Mouse (Mus musculus) midbrain, embryonic 15.5 days (tissue): Measurements from ENCODE around the gene Abcf1. TPM values are rescaled to one million over a fixed set of nuclear protein-coding genes. Genes with fewer than 3 reads are reported as not detected.

Experiments used
- ATAC-seq: fragments of 200-750 bp; cut with Nextera tagmentation; replicated peaks from 2 replicates; pipeline ENCODE4 v1.8.0; 2017; ENCODE audit warnings: moderate TSS enrichment
- H3K27ac ChIP-seq: fragments of 300-500 bp; sonication (generic); 2 replicates; pipeline ENCODE4 v1.5.1; 2015; ENCODE audit warnings: mild to moderate bottlenecking, inconsistent platforms
- H3K27me3 ChIP-seq: fragments of 300-500 bp; sonication (generic); replicated peaks from 2 replicates; pipeline ENCODE4 v1.6.1; 2015; ENCODE audit warnings: inconsistent platforms
- H3K36me3 ChIP-seq: fragments of 300-500 bp; sonication (generic); replicated peaks from 2 replicates; pipeline ENCODE4 v1.6.1; 2015; ENCODE audit warnings: inconsistent platforms
- H3K4me1 ChIP-seq: fragments of 300-500 bp; sonication (generic); 2 replicates; pipeline ENCODE4 v1.6.1; 2015; ENCODE audit warnings: inconsistent platforms
- H3K4me2 ChIP-seq: fragments of 300-500 bp; sonication (generic); 2 replicates; pipeline ENCODE4 v1.6.1; 2015; ENCODE audit warnings: inconsistent platforms, mild to moderate bottlenecking, moderate library complexity
- H3K4me3 ChIP-seq: fragments of 300-500 bp; sonication (generic); 2 replicates; pipeline ENCODE4 v1.5.1; 2015; ENCODE audit warnings: mild to moderate bottlenecking, inconsistent platforms
- H3K9ac ChIP-seq: fragments of 300-500 bp; sonication (generic); 2 replicates; pipeline ENCODE4 v1.6.1; 2015; ENCODE audit warnings: mild to moderate bottlenecking, inconsistent platforms
- H3K9me3 ChIP-seq: fragments of 300-500 bp; sonication (generic); 2 replicates; pipeline ENCODE4 v1.6.1; 2016; ENCODE audit warnings: inconsistent platforms
- WGBS: fragments of 180-500 bp; shearing (Covaris S2); methylation state at CpG from one replicate; pipeline ENCODE4 v1.1.7; 2015; ENCODE audit warnings: mixed read lengths; 5-methylcytosine and 5-hydroxymethylcytosine counted together
- microRNA counts: library from miRNA; unstranded; fragments of <30 nt; microRNA quantifications from one replicate; lab custom pipeline; 2016
- microRNA-seq: library from miRNA; unstranded; fragments of <30 nt; microRNA quantifications from one replicate; pipeline ENCODE4, GENCODE M21; 2016
- polyA plus RNA-seq: library from polyadenylated mRNA; unstranded; fragments of >200 nt; fragmentation: Nextera tagmentation; extraction: Ambion mirVana; gene quantifications from 2 replicates; pipeline ENCODE4 v1.2.1, GENCODE M21; 2015

Abcf1 gene
- polyA plus RNA-seq, 1 experiment from 2014 or later, result 92.1 TPM

- Histone ChIP-seq H3K4me1 (peaks cover 35% of the 10 kb centered on the region), H3K4me3 (peak within 1 kb of the TSS; percentile 57), H3K27ac (peak within 1 kb of the TSS; percentile 96), H3K9ac (peak within 1 kb of the TSS; percentile 89), H3K9me3 (no peaks in the 10 kb centered on the region), H3K27me3 (no peaks in the 10 kb centered on the region), H3K4me2 (peak within 1 kb of the TSS; percentile 75), H3K36me3 (0 out of 2 replicates have a peak, but pooled peaks cover 5% of the 10 kb centered on the region)
- WGBS, result under 1% methylated on average over 83 of the region's 83 CpGs
- peak; percentile 93 for ATAC-seq
These were observed 53.0 kb downstream of the Abcf1 start, which contains the start of the genes Mrps18b and Ppp1r10 for GRCm38 (mm10) chr17:35916297-35917142. Mrps18b (minus strand) TSS chr17:35916389. Ppp1r10 (plus strand) TSS chr17:35916434.

GRCm38 (mm10) chr17:35915538-35916296, 53.8 kb downstream of the Abcf1 start:
- Histone ChIP-seq H3K9ac (peak overlapping the region; percentile 52), H3K27me3 (no peaks in the 10 kb centered on the region), H3K4me2 (peak overlapping the region; percentile 61), H3K4me3 (peak overlapping the region; percentile 57), H3K27ac (peak overlapping the region; percentile 96), H3K36me3 (0 out of 2 replicates have a peak, but pooled peaks cover 5% of the 10 kb centered on the region), H3K9me3 (no peaks in the 10 kb centered on the region), H3K4me1 (peaks cover 27% of the 10 kb centered on the region)
- ATAC-seq, result no peak
- 4% methylated on average over 28 of the region's 28 CpGs for WGBS

GRCm38 (mm10) chr17:35914975-35915374, 54.6 kb downstream of the Abcf1 start:
- Histone ChIP-seq H3K9me3 (no peaks in the 10 kb centered on the region), H3K27me3 (no peaks in the 10 kb centered on the region), H3K27ac (no peak overlapping the region), H3K4me3 (peak overlapping the region; percentile 57; the same call in 1 of the 2 replicates), H3K4me2 (peak overlapping the region; percentile 61; the same call in 1 of the 2 replicates), H3K36me3 (0 out of 2 replicates have a peak, but pooled peaks cover 5% of the 10 kb centered on the region), H3K4me1 (peaks cover 21% of the 10 kb centered on the region), H3K9ac (no peak overlapping the region)
- WGBS, result 88% methylated on average over 6 of the region's 6 CpGs
- no peak for ATAC-seq

- Histone ChIP-seq H3K27me3 (no peaks in the 10 kb centered on the region), H3K4me3 (peak within 1 kb of the TSS; percentile 74), H3K27ac (peak within 1 kb of the TSS; percentile 92), H3K9me3 (no peaks in the 10 kb centered on the region), H3K36me3 (peaks cover 19% of the 10 kb centered on the region), H3K9ac (peak within 1 kb of the TSS; percentile 90), H3K4me1 (peaks cover 33% of the 10 kb centered on the region), H3K4me2 (peak within 1 kb of the TSS; percentile 88)
- 3% methylated on average over 25 of the region's 25 CpGs for WGBS
- peak; percentile 91 for ATAC-seq
These were observed 59.6 kb downstream of the Abcf1 start, which contains the start of gene Atat1 for GRCm38 (mm10) chr17:35909919-35910369. Atat1 (minus strand) TSS chr17:35910075.

GRCm38 (mm10) chr17:35909186-35909918, 60.2 kb downstream of the Abcf1 start:
- peak overlapping the region; percentile 74 for H3K4me3 ChIP-seq
- H3K27me3 ChIP-seq, result no peaks in the 10 kb centered on the region
- WGBS, result 24% methylated on average over 20 of the region's 20 CpGs
- peaks cover 24% of the 10 kb centered on the region for H3K36me3 ChIP-seq
- H3K9me3 ChIP-seq, result no peaks in the 10 kb centered on the region
- peak overlapping the region; percentile 92 for H3K27ac ChIP-seq
- peaks cover 31% of the 10 kb centered on the region for H3K4me1 ChIP-seq
- peak; percentile 56 for ATAC-seq
- peak overlapping the region; percentile 88 for H3K4me2 ChIP-seq
- H3K9ac ChIP-seq, result peak overlapping the region; percentile 90

- Histone ChIP-seq H3K4me2 (peak overlapping the region; percentile 88; the same call in 1 of the 2 replicates), H3K9me3 (no peaks in the 10 kb centered on the region), H3K27me3 (no peaks in the 10 kb centered on the region), H3K4me3 (no peak overlapping the region), H3K36me3 (peaks cover 36% of the 10 kb centered on the region), H3K4me1 (peaks cover 31% of the 10 kb centered on the region), H3K9ac (no peak overlapping the region), H3K27ac (no peak overlapping the region)
- no peak for ATAC-seq
- WGBS, result 82% methylated on average over 2 of the region's 2 CpGs
These were observed 62.0 kb downstream of the Abcf1 start for GRCm38 (mm10) chr17:35907609-35908008.

MicroRNA genes within 50 kb of the gene (microRNA counts, 519-probe panel; counts per million panel counts)
- microRNA mmu-miR-1894-3p (lab: Ali Mortazavi, UCI) (not detected), microRNA mmu-miR-1894-5p (lab: Ali Mortazavi, UCI) (1,813 counts per million, percentile 12 among the panel's probes with 10 or more counts), microRNA mmu-miR-877 (lab: Ali Mortazavi, UCI) (1,926 counts per million, percentile 14 among the panel's probes with 10 or more counts)

Small RNAs within 50 kb of the gene (microRNA-seq; reads per million reads assigned to microRNA genes)
- gene Mir1894, result not detected
- 80.7 reads per million, percentile 52 among the genes with 10 or more reads in this experiment for gene Mir877

Other genes starting within 250 kb of the Abcf1 start
- 9.7 and 9.9 TPM in 2 replicates for gene Ier3, start 148.1 kb downstream of the Abcf1 start, polyA plus RNA-seq
- 86.8 and 98.0 TPM in 2 replicates for gene Flot1, start 146.5 kb downstream of the Abcf1 start, polyA plus RNA-seq
- gene Tubb5, start 131.5 kb downstream of the Abcf1 start, polyA plus RNA-seq, result 1,854 and 1,858 TPM in 2 replicates
- gene Mdc1, start 128.2 kb downstream of the Abcf1 start, polyA plus RNA-seq, result 9.0 and 10.7 TPM in 2 replicates
- gene Nrm, start 108.4 kb downstream of the Abcf1 start, polyA plus RNA-seq, result 18.6 and 18.9 TPM in 2 replicates
- 20.3 and 23.3 TPM in 2 replicates for gene Ppp1r18, start 104.2 kb downstream of the Abcf1 start, polyA plus RNA-seq
- gene Dhx16, start 89.9 kb downstream of the Abcf1 start, polyA plus RNA-seq, result 36.3 and 40.4 TPM in 2 replicates
- 68.2 and 72.8 TPM in 2 replicates for gene 2310061I04Rik, start 72.3 kb downstream of the Abcf1 start, polyA plus RNA-seq
- 482 and 507 TPM in 2 replicates for gene Atat1, start 59.7 kb downstream of the Abcf1 start, polyA plus RNA-seq
- gene Mrps18b, start 53.4 kb downstream of the Abcf1 start, polyA plus RNA-seq, result 49.3 and 54.2 TPM in 2 replicates
- gene Ppp1r10, start 53.3 kb downstream of the Abcf1 start, polyA plus RNA-seq, result 47.1 and 47.8 TPM in 2 replicates
- gene Gnl1, start 10.1 kb upstream of the Abcf1 start, polyA plus RNA-seq, result 62.6 and 64.8 TPM in 2 replicates
- gene Prr3, start 10.5 kb upstream of the Abcf1 start, polyA plus RNA-seq, result 99.3 and 102 TPM in 2 replicates
- 8.4 and 10.0 TPM in 2 replicates for gene H2-T24, start 50.8 kb upstream of the Abcf1 start, polyA plus RNA-seq
- 5.5 and 6.6 TPM in 2 replicates for gene H2-T23, start 63.1 kb upstream of the Abcf1 start, polyA plus RNA-seq
- 6.0 and 7.2 TPM in 2 replicates for gene H2-T22, start 73.0 kb upstream of the Abcf1 start, polyA plus RNA-seq
- not detected in 2 replicates for gene Gm6034, start 73.2 kb upstream of the Abcf1 start, polyA plus RNA-seq
- not detected in 2 replicates for gene Gm11127, start 88.6 kb upstream of the Abcf1 start, polyA plus RNA-seq
- gene Gm19684, start 151.9 kb upstream of the Abcf1 start, polyA plus RNA-seq, result not detected in 2 replicates
- not detected in 2 replicates for gene Gm7030, start 159.7 kb upstream of the Abcf1 start, polyA plus RNA-seq
- not detected in 2 replicates for gene Gm8909, start 198.8 kb upstream of the Abcf1 start, polyA plus RNA-seq
- 0.14 TPM in 1 of 2 replicates, not detected in the other for gene H2-T3, start 220.5 kb upstream of the Abcf1 start, polyA plus RNA-seq